Mouse (Mus musculus) heart, embryonic 12.5 days (tissue): ENCODE results near the gene Commd7. TPM values are rescaled to one million over a fixed set of nuclear protein-coding genes. Genes with fewer than 3 reads are reported as not detected.

Experiments
- ATAC-seq: fragments of 200-750 bp; cut with Nextera tagmentation; 2 replicates; pipeline ENCODE4 v1.8.0; 2017; ENCODE audit warnings: moderate TSS enrichment, moderate library complexity; ENCODE audit not compliant: insufficient number of reproducible peaks, low FRiP score
- H3K27ac ChIP-seq: fragments of 300-500 bp; sonication (generic); 2 replicates; pipeline ENCODE4 v1.5.1; 2016; ENCODE audit warnings: mild to moderate bottlenecking, moderate library complexity; ENCODE audit not compliant: poor library complexity, severe bottlenecking
- H3K27me3 ChIP-seq: fragments of 300-500 bp; sonication (generic); replicated peaks from 2 replicates; pipeline ENCODE4 v1.6.1; 2016; ENCODE audit warnings: mild to moderate bottlenecking, moderate library complexity
- H3K36me3 ChIP-seq: fragments of 300-500 bp; sonication (generic); 2 replicates; pipeline ENCODE4 v1.6.1; 2016; ENCODE audit warnings: mild to moderate bottlenecking, moderate library complexity
- H3K4me1 ChIP-seq: fragments of 300-500 bp; sonication (generic); replicated peaks from 2 replicates; pipeline ENCODE4 v1.6.1; 2016; ENCODE audit warnings: mild to moderate bottlenecking
- H3K4me2 ChIP-seq: fragments of 300-500 bp; sonication (generic); 2 replicates; pipeline ENCODE4 v1.6.1; 2016; ENCODE audit warnings: mild to moderate bottlenecking, moderate library complexity
- H3K4me3 ChIP-seq: fragments of 300-500 bp; sonication (generic); 2 replicates; pipeline ENCODE4 v1.5.1; 2016; ENCODE audit warnings: mild to moderate bottlenecking
- H3K9ac ChIP-seq: fragments of 300-500 bp; sonication (generic); 2 replicates; pipeline ENCODE4 v1.6.1; 2016; ENCODE audit warnings: mild to moderate bottlenecking, moderate library complexity
- H3K9me3 ChIP-seq: fragments of 300-500 bp; sonication (generic); replicated peaks from 2 replicates; pipeline ENCODE4 v1.6.1; 2016; ENCODE audit warnings: mild to moderate bottlenecking, moderate library complexity
- WGBS: fragments of 180-500 bp; shearing (Covaris S2); methylation state at CpG from one replicate; pipeline ENCODE4 v1.1.7; 2016; 5-methylcytosine and 5-hydroxymethylcytosine counted together
- polyA plus RNA-seq: library from polyadenylated mRNA; unstranded; fragments of >200 nt; fragmentation: Nextera tagmentation; extraction: Ambion mirVana; gene quantifications from 2 replicates; pipeline ENCODE4 v1.2.1, GENCODE M21; 2016

The Commd7 gene
- polyA plus RNA-seq, 1 experiment from 2014 or later = 55.7 TPM

- Histone ChIP-seq H3K9me3 (no peaks in the 10 kb centered on the region), H3K4me1 (peaks cover 26% of the 10 kb centered on the region), H3K9ac (no peak overlapping the region), H3K27me3 (0 out of 2 replicates have a peak, but pooled peaks cover 4% of the 10 kb centered on the region), H3K36me3 (no peaks in the 10 kb centered on the region), H3K4me3 (no peak overlapping the region), H3K27ac (no peak overlapping the region), H3K4me2 (no peak overlapping the region)
- 31% methylated on average over 3 of the region's 3 CpGs for WGBS
- ATAC-seq = no peak
These were observed 19.1 kb upstream of the Commd7 start for GRCm38 (mm10) chr2:153651681-153652080.

DNA sequence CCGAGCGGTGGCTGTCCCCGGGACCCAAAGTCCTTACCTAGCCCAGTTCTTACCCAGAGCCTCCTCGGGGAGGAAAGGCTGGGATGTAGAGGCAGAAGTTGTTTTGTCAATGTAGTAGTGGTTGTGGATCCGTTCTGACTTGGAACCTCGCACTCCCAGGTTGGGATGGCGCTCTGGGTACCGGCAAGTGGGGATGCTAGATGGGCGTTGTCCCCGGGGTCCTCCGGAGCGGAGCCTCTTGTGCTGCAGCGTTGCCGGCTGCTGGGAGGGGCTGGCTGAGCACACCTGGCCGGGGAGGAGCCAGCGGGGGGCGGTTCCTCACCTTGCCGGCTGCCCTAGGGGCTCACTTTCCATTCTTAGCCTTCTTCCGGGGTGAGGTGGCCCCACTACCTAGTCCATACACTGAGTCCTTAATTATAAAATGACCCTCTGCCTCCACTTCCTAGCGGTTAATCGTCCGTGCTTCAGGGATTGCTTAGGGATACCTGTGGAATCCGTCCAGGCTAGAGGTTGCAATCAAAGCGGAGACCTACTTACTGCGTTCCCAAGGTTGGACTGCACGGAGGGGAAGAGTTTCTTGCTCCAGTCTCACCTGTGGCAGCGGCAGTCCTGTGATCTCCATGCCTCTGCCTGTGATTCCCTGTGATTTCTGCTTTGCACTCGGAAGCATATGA is 17.6 kb upstream of the Commd7 start:
- Histone ChIP-seq H3K27ac (no peak overlapping the region), H3K27me3 (0 out of 2 replicates have a peak, but pooled peaks cover 4% of the 10 kb centered on the region), H3K4me1 (peaks cover 26% of the 10 kb centered on the region), H3K4me3 (peak overlapping the region; percentile 81), H3K36me3 (no peaks in the 10 kb centered on the region), H3K9ac (peak overlapping the region; percentile 85), H3K4me2 (peak overlapping the region; percentile 93), H3K9me3 (no peaks in the 10 kb centered on the region)
- 4% methylated on average over 28 of the region's 28 CpGs for WGBS
- 0 out of 2 replicates have a peak, but pooled peaks have one; percentile 5 for ATAC-seq

GRCm38 (mm10) chr2:153649298-153650013 is 16.9 kb upstream of the Commd7 start, which contains the start of gene Dnmt3b:
Dnmt3b (plus strand) TSS chr2:153649450.
- ATAC-seq = peak; percentile 79
- Histone ChIP-seq H3K27ac (no peak within 1 kb of the TSS), H3K9ac (peak within 1 kb of the TSS; percentile 85)

DNA sequence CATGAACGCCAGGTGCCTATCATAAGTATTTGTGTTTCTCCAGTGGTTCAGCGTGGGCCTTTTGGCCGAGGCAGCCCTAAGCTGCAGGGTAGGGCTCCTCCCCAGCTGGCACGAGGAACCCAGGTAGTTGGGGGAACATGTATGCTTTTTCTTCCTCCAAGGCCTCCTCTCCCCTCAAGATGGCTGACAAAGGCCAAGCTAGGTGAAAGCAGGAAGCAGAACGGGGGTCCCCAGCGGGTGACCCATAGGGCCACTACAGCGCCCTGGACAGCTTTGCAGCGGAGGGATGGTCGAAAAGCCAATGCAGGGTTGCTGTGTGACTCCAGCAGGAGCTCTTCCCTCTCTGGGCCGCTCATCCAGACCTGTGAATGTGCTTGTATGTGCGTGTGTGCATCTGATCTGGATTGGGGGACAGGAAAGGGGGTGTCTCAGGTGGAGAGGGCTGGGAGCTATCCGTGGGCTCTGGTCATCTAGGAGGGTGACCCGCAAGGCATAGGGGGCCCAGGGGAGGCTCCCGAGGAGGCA is 16.3 kb upstream of the Commd7 start:
- H3K9me3 ChIP-seq = no peaks in the 10 kb centered on the region
- H3K4me1 ChIP-seq = peaks cover 26% of the 10 kb centered on the region
- no peaks in the 10 kb centered on the region for H3K36me3 ChIP-seq
- H3K27me3 ChIP-seq = 0 out of 2 replicates have a peak, but pooled peaks cover 4% of the 10 kb centered on the region
- peak overlapping the region; percentile 81 for H3K4me3 ChIP-seq
- 21% methylated on average over 14 of the region's 14 CpGs for WGBS
- peak overlapping the region; percentile 93 for H3K4me2 ChIP-seq
- H3K9ac ChIP-seq = peak overlapping the region; percentile 85
- ATAC-seq = 0 out of 2 replicates have a peak, but pooled peaks have one; percentile 16
- no peak overlapping the region for H3K27ac ChIP-seq

More at GRCm38 (mm10) chr2:153649298-153650013, 16.9 kb upstream of the Commd7 start, which contains the start of gene Dnmt3b:
- under 1% methylated on average over 88 of the region's 93 CpGs for WGBS
- H3K4me1 ChIP-seq = peaks cover 26% of the 10 kb centered on the region
- H3K4me2 ChIP-seq = peak within 1 kb of the TSS; percentile 93
- H3K4me3 ChIP-seq = peak within 1 kb of the TSS; percentile 81
- H3K9me3 ChIP-seq = no peaks in the 10 kb centered on the region
- H3K27me3 ChIP-seq = 0 out of 2 replicates have a peak, but pooled peaks cover 4% of the 10 kb centered on the region
- no peaks in the 10 kb centered on the region for H3K36me3 ChIP-seq

GRCm38 (mm10) chr2:153642999-153643398 is 10.4 kb upstream of the Commd7 start:
- H3K27ac ChIP-seq = no peak overlapping the region
- no peak for ATAC-seq
- WGBS = 53% methylated on average over 6 of the region's 6 CpGs
- no peak overlapping the region for H3K4me2 ChIP-seq
- H3K4me1 ChIP-seq = no peaks in the 10 kb centered on the region
- no peaks in the 10 kb centered on the region for H3K36me3 ChIP-seq
- 0 out of 2 replicates have a peak, but pooled peaks cover 4% of the 10 kb centered on the region for H3K27me3 ChIP-seq
- H3K4me3 ChIP-seq = no peak overlapping the region
- H3K9me3 ChIP-seq = no peaks in the 10 kb centered on the region
- no peak overlapping the region for H3K9ac ChIP-seq

DNA sequence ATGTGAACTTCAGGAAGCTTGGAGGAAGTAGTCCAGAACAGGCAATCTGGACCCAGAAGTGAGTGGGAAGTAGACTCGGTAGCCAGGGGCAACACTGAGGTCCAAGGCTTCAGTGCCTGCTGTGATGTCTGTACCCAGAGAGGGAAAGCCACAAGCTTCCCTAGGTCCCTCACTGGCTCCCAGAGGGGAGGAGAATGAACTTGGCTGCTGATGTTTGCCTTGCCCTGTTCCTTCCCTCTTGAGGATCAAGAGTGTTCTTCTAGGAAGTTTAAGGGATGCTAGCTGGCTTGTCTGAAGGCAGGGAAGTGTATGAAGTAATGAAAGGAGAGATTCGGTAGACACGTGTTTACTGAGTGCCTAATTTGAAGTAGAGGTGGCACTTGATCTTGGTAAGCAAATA is 9.9 kb upstream of the Commd7 start:
- Histone ChIP-seq H3K36me3 (no peaks in the 10 kb centered on the region), H3K4me2 (no peak overlapping the region), H3K4me3 (no peak overlapping the region), H3K9me3 (no peaks in the 10 kb centered on the region), H3K27me3 (0 out of 2 replicates have a peak, but pooled peaks cover 2% of the 10 kb centered on the region), H3K27ac (no peak overlapping the region), H3K9ac (no peak overlapping the region), H3K4me1 (no peaks in the 10 kb centered on the region)
- WGBS = 30% methylated on average over 3 of the region's 3 CpGs
- ATAC-seq = no peak

- H3K4me1 ChIP-seq = no peaks in the 10 kb centered on the region
- no peak overlapping the region for H3K27ac ChIP-seq
- no peak overlapping the region for H3K4me3 ChIP-seq
- no peak for ATAC-seq
- 0 out of 2 replicates have a peak, but pooled peaks cover 2% of the 10 kb centered on the region for H3K27me3 ChIP-seq
- WGBS = 20% methylated on average over 15 of the region's 15 CpGs
- no peak overlapping the region for H3K4me2 ChIP-seq
- no peaks in the 10 kb centered on the region for H3K36me3 ChIP-seq
- no peaks in the 10 kb centered on the region for H3K9me3 ChIP-seq
- no peak overlapping the region for H3K9ac ChIP-seq
These were observed 6.5 kb upstream of the Commd7 start for GRCm38 (mm10) chr2:153638977-153639680.

DNA sequence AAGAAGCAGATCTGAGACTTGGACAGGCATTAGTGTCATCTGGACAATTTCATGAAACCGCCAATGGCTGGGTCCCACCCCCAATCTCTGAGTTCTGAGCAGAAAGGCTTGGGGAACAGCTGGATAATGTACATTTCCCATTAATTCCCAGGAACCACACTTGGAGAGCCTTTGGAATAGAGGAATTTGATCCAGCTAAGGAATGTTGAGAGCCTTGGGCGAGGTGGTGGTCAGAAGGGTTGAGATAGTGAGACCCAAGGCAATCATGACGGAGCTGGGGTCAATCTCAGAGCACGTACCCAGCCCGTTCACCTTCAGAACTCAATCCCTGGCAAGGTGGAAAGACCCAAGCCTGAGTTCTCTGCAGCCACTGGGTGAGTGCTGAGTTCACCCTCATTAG is 678 bp upstream of the Commd7 start:
- peak overlapping the region; percentile 94; the same call in 1 of the 2 replicates for H3K27ac ChIP-seq
- peaks cover 19% of the 10 kb centered on the region for H3K4me1 ChIP-seq
- WGBS = 51% methylated on average over 5 of the region's 5 CpGs
- H3K9me3 ChIP-seq = no peaks in the 10 kb centered on the region
- no peaks in the 10 kb centered on the region for H3K27me3 ChIP-seq
- H3K36me3 ChIP-seq = peaks cover 11% of the 10 kb centered on the region
- H3K4me3 ChIP-seq = no peak overlapping the region
- H3K4me2 ChIP-seq = peak overlapping the region; percentile 65
- H3K9ac ChIP-seq = no peak overlapping the region
- ATAC-seq = no peak

DNA sequence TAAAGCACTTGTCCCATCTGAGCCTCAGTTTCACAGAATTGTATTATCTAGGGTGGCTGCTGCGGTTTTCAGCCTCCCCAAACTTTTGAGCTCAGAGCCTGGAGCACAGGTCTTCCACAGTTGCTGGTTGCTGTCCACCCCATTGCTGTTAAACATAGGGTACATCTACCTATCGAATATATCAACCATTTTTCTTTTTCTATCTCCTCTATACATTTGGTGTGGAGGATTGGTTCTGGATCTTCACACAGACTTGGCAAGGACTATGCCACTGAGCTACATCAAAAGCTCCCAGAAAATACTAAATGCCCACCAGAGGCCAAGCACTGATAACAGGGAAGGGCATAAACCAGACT is 268 bp upstream of the Commd7 start:
- peak; percentile 20; the same call in 1 of the 2 replicates for ATAC-seq
- Histone ChIP-seq H3K4me2 (peak overlapping the region; percentile 65), H3K36me3 (peaks cover 15% of the 10 kb centered on the region), H3K9me3 (no peaks in the 10 kb centered on the region), H3K27me3 (no peaks in the 10 kb centered on the region), H3K27ac (peak overlapping the region; percentile 94), H3K9ac (peak overlapping the region; percentile 96), H3K4me1 (peaks cover 19% of the 10 kb centered on the region), H3K4me3 (peak overlapping the region; percentile 91)
- 21% methylated on average over 2 of the region's 2 CpGs for WGBS

DNA sequence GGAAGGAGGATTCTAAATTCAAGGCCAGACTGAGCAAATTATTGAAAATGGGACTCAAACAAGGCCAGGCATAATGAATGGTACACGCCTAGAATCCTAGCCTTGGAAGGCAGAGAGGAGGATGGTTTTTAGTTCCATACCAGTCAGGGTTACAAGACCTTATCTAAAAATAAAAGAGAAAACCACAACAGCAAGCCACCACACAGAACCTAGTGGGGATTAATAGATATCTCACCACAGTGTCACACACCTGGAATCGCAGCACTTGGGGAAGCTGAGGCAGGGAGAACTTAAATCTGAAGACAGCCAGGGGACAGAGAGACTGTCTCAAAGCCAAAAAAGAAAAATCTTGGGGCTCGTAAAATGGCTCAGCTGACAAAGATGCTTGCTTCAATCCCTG is 1.6 kb downstream of the Commd7 start:
- Histone ChIP-seq H3K9me3 (no peaks in the 10 kb centered on the region), H3K4me2 (no peak overlapping the region), H3K4me3 (no peak overlapping the region), H3K27me3 (no peaks in the 10 kb centered on the region), H3K9ac (no peak overlapping the region), H3K36me3 (peaks cover 32% of the 10 kb centered on the region), H3K4me1 (peaks cover 19% of the 10 kb centered on the region), H3K27ac (no peak overlapping the region)
- no peak for ATAC-seq
- WGBS = 80% methylated on average over 3 of the region's 3 CpGs
